Mouse (Mus musculus) Patski (cell line): ENCODE results near the gene Dapk1. TPM values are rescaled to one million over a fixed set of nuclear protein-coding genes. Genes with fewer than 3 reads are reported as not detected.
A peak's percentile ranks its signal among the peaks of the same experiment; 100 is the strongest.
"Not testable (repeated sequence)": the region's sequence is repeated elsewhere in the genome, so short reads cannot be mapped to it uniquely, and the experiment has no call there.

Experiments
- ATAC-seq: fragments of 100-300 bp; one replicate; pipeline ENCODE4 v1.8.0; 2021
- CTCF ChIA-PET: fragments of 350-600 bp; sonication (Branson Sonifier 250); formaldehyde crosslinking; loops from one replicate; lab custom pipeline; 2022; ENCODE audit warnings: inconsistent platforms; lab: Charles Lee
- POLR2A ChIA-PET: fragments of 350-600 bp; sonication (Branson Sonifier 250); formaldehyde crosslinking; loops from one replicate; lab custom pipeline; 2022; ENCODE audit warnings: antibody characterized with exemption, inconsistent platforms; lab: Charles Lee
- DNase-seq: peaks from one replicate; pipeline ENCODE4 v3.0.0-alpha.2; 2011; ENCODE audit warnings: low read depth, low spot score
- H3K27me3 ChIP-seq: fragments of 371-371 bp; one replicate; pipeline ENCODE4 v1.5.1; 2021
- CTCF ChIP-seq: fragments of 100-300 bp; IDR thresholded peaks from one replicate; pipeline ENCODE4 v1.5.1; 2021
- in situ Hi-C: fragments of 300-500 bp; cut with MboI; formaldehyde crosslinking; loops from 3 replicates; pipeline ENCODE4 v1.11.1; 2018; ENCODE audit warnings: low pct_unique_long_range_greater_than_20kb, mixed read lengths
- polyA plus RNA-seq: library from polyadenylated mRNA; unstranded; gene quantifications from one replicate; pipeline ENCODE4 v1.2.3, GENCODE M21; 2021

Gene Dapk1
- polyA plus RNA-seq, 1 experiment from 2014 or later, result 38.8 TPM

DNA sequence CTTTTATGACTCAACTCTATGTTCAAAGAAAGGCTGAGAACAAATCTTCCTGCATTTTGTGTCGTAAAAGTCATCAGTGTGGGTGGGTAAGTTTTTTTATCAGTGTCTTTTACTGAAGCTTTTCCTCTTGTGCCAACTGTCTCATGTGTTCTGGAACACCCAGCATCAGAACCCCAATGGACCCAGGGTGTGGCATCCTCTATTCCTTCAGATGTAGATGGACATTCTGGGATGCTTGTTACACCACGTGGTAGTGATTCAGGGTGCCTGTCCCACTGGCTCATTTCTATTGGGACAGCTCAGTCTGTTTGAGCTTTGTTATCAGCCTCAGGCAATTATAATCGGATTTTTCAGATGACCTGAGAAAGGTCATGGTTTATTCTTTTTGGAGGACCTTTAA is 6.9 kb upstream of the Dapk1 start:
- ChIA-PET POLR2A (no interaction called here), CTCF (interaction anchor here (1.2 kb wide), 1 partner anchor 151 kb away, joined by 3 read pairs; no protein-coding TSS in a partner anchor)
- DNase-seq (no peak), ATAC-seq (no peak)
- no peak for TF ChIP-seq CTCF
- H3K27me3 ChIP-seq, result no peaks in the 10 kb centered on the region
- in situ Hi-C loops, result loop anchor here (25.0 kb wide), 1 partner anchor 642 kb away; no protein-coding TSS in a partner anchor

DNA sequence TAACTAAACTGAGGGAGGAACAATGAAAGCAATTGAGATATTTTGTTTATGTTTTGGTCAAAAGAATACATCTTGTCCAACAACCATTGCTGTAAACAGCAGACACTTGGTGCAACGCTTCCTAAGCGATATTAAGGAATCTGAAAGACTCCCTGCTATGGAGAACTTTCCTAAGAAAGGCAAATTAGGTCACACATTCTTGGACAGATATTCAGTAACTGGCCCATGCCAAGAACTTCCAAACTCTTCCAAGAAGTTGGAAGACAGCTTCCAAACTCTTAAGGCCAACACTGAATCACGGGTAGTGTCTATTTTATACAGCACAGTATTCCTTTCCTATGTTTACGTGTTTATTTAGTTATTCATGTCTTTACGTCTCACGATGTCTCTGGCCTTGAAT is 6.2 kb upstream of the Dapk1 start:
- in situ Hi-C loops, result loop anchor here (25.0 kb wide), 1 partner anchor 642 kb away; no protein-coding TSS in a partner anchor
- DNase-seq, result no peak
- CTCF ChIA-PET, result no interaction called here
- H3K27me3 ChIP-seq, result no peaks in the 10 kb centered on the region
- no peak for TF ChIP-seq CTCF
- POLR2A ChIA-PET, result no interaction called here
- no peak for ATAC-seq

DNA sequence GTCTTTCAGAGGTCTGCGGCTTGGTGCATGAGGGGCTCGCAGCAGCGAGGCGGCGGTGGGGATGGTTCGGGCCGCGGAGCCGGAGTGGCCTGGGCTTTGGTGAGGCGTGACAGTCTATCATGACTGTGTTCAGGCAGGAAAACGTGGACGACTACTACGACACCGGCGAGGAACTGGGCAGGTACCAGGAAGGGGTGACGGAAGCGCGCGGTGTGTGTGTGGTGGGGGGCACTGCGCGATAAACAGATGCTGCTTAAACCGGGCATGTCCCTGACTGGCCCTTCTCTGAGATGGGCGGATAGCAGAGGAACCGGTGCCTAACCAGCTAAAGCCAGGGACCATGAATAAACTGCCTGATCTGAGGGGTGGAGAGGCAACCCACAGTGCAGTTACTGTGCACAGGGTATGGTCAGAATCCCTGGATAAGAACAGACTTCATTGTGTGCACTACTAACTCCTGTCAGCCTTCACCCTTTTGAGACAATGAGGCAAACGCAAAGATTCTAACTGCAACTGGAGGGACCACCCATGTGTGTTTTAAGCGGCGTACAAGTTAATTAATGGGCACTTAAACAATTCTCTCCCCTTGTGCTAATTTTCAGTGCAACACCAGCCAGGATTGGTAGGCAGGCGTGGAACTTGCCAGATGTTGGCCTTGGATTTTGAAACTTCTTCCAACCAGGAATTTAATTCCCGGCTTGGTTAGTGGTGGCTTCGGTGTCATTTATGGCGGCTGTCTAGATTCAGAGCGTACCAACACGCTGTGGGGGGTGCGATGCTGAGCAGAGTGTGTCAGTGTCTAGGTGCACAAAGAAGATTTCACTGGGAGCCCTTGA is 887 bp downstream of the Dapk1 start:
- DNase-seq, result no peak
- in situ Hi-C loops, result loop anchor here (5.0 kb wide), 2 partner anchors 120 to 135 kb away; no protein-coding TSS in a partner anchor
- TF ChIP-seq CTCF, result no peak
- ATAC-seq, result peak; percentile 51
- H3K27me3 ChIP-seq, result no peaks in the 10 kb centered on the region
- ChIA-PET POLR2A (interaction anchor here (0.8 to 1.5 kb wide), 2 partner anchors 8 to 22 kb away, joined by 3 to 6 read pairs; no protein-coding TSS in a partner anchor), CTCF (interaction anchor here (1.4 to 7.2 kb wide), 5 partner anchors 14 to 142 kb away, joined by 4 to 55 read pairs (median 20); no protein-coding TSS in a partner anchor)

DNA sequence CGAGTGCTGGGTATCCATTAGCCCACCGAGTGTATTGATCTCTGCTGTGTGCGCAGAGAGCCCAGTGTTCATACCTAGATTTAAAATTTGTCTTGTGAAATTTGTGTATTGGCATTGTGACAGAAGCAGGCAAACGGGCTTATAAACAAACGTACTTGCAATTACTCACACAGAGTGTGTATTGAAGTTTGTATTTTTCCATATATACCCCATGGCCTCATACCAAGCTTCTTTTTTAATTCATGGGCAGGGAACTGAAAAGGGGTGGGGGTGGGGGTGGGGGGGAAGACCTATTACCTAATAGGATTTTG is 1.5 kb downstream of the Dapk1 start:
- no peaks in the 10 kb centered on the region for H3K27me3 ChIP-seq
- ChIA-PET CTCF (interaction anchor here (1.4 to 7.2 kb wide), 3 partner anchors 10 to 141 kb away, joined by 3 to 55 read pairs (median 5); no protein-coding TSS in a partner anchor), POLR2A (interaction anchor here (0.9 kb wide), 1 partner anchor 22 kb away, joined by 6 read pairs; no protein-coding TSS in a partner anchor)
- no peak for TF ChIP-seq CTCF
- DNase-seq (no peak), ATAC-seq (no peak)
- in situ Hi-C loops, result loop anchor here (5.0 kb wide), 2 partner anchors 121 to 134 kb away; no protein-coding TSS in a partner anchor

DNA sequence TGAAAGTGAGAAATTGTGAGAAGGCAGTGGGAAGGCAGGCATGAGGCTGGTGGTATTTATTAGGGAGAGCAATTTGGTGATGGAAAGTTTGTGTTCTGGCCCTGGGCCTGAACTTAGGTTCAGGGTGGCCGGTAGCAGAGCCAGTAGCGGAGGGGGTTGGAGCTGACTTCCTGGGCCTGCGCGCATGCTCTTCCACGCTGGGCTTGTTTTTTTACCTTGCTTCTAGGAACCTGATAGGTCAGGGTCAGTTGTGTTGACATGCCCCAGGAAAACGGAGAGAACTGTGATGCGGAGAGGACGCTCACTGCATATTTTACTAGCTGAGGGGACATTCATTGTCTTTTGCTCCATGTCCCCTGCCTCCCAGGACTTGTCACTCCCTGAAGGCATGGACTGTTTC is 5.7 kb downstream of the Dapk1 start:
- POLR2A ChIA-PET, result no interaction called here

DNA sequence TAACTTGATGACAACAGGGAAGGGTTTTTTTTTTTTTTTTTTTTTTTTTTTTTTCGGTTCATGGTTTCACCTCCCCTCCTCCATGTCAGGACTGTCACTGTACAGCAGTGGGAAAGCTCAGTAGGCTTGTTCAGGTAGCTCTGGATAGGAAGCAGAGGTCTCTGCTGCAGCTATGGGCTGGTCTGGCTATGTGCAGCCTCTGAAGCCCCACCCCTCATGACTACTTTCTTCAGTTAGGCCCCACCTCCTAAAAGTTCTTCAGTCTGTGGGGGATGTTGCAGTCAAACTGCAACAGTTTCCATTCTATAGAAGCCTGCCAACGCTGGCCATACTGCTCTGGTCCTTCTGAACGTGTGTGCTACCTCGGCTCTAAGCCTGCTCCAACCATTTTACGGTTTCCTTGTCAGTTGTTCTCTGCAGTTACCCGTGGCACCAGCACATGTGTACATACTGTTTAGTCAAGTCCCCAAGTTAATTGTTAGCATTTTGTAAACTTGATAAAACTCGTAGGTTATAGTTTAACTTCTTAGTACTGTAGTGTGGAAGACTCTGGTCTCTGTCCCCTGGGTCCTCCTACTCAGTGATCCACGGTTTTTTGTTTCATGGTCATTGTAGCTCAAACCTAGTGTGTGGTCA is 6.8 kb downstream of the Dapk1 start:
- ATAC-seq (peak; percentile 31), DNase-seq (no peak)
- TF ChIP-seq CTCF, result no peak
- in situ Hi-C loops, result no loop called here
- ChIA-PET POLR2A (no interaction called here), CTCF (interaction anchor here (1.9 to 2.4 kb wide), 2 partner anchors 130 to 138 kb away, joined by 4 to 7 read pairs; no protein-coding TSS in a partner anchor)
- H3K27me3 ChIP-seq, result no peaks in the 10 kb centered on the region

More for the DNA sequence above, 5.7 kb downstream of the Dapk1 start:
- CTCF ChIA-PET, result no interaction called here
- DNase-seq (no peak), ATAC-seq (no peak)
- in situ Hi-C loops, result no loop called here
- H3K27me3 ChIP-seq, result no peaks in the 10 kb centered on the region
- no peak for TF ChIP-seq CTCF

DNA sequence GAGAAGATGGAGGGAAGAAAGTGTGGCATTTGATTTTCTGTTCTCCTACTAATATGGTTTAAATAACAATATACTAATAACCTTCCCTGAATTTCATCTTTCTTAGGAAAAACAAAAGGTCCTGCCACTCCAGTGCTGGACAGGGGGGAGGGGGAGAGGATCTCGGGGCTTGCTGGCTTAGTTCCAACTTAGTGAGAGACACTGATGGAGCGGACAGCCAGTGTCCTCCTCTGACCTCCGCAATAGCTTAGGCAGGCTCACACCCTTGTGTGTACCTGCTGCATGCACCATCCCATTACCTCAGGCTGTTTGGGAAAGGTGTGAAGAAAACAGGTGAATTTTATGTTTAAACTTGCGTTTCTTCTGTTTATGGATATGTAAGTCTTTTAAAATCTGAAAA is 7.5 kb downstream of the Dapk1 start:
- H3K27me3 ChIP-seq, result no peaks in the 10 kb centered on the region
- ChIA-PET POLR2A (interaction anchor here (0.7 to 1.2 kb wide), 2 partner anchors 108 to 129 kb away, joined by 3 read pairs; no protein-coding TSS in a partner anchor), CTCF (interaction anchor here (1.9 to 2.4 kb wide), 2 partner anchors 130 to 137 kb away, joined by 4 to 7 read pairs; no protein-coding TSS in a partner anchor)
- ATAC-seq (no peak), DNase-seq (no peak)
- TF ChIP-seq CTCF, result no peak
- in situ Hi-C loops, result no loop called here

DNA sequence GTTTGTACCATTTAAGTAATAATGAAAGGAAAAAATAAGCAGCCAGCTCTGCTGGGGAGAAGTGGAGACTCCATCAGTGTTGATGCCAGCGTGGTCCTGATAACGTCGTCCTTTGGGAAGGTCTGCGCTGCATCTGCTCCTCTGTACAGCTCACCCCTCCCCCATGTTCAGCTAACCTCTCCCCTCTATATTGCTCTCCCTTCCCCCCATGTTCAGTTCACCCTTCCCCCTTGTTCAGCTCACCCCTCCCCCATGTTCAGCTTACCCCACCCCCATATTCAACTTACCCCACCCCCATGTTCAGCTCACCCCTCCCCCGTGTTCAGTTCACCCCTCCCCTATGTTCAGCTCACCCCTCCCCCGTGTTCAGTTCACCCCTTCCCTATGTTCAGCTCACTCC is 8.8 kb downstream of the Dapk1 start:
- ChIA-PET CTCF (interaction anchor here (2.4 kb wide), 1 partner anchor 128 kb away, joined by 7 read pairs; no protein-coding TSS in a partner anchor), POLR2A (interaction anchor here (0.7 to 1.2 kb wide), 3 partner anchors 9 to 731 kb away, joined by 3 read pairs; partner anchors contain the start of gene Dapk1)
- no peaks in the 10 kb centered on the region for H3K27me3 ChIP-seq
- TF ChIP-seq CTCF, result no peak
- ATAC-seq, result no peak
- DNase-seq, result no peak
- in situ Hi-C loops, result no loop called here

DNA sequence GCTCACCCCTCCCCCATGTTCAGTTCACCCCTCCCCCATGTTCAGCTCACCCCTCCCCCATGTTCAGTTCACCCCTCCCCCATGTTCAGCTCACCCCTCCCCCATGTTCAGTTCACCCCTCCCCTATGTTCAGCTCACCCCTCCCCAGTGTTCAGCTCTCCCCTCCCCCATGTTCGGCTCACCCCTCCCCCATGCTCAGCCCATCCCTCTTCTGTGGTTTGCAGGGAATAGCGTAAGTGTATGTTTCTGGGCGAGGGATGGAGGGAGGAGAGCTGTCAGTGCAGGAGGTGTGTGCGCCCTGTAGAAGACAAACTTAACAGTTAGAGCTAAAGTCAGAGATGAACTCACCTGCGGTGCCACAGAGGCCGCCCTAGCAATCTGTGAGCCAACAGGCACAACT is 9.2 kb downstream of the Dapk1 start:
- in situ Hi-C loops, H3K27me3 ChIP-seq, ATAC-seq, CTCF ChIA-PET, DNase-seq: not testable (repeated sequence)
- POLR2A ChIA-PET, result interaction anchor here (0.7 to 0.9 kb wide), 2 partner anchors 9 to 731 kb away, joined by 3 read pairs; partner anchors contain the start of gene Dapk1

DNA sequence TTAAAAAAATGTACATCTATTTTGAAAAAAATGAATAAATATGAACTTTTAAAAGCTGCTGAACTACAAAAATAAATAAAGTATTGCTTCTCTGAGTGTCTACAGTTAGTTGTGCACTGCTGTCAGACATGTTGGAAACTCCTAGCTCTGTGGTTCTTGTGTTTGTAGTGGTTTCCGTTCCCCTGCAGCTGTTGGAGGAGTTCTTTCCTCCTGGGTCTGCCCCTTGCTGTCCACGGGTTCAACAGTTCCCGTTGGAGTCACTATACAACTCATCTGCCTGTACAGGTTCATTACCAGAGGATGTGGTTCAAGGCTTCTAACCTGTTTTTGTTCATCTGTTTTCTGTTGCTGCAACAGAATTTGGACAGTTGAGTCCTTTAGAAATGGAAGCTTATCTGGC is 10.4 kb downstream of the Dapk1 start:
- no peak for DNase-seq
- CTCF ChIA-PET, result interaction anchor here (0.7 to 1.4 kb wide), 3 partner anchors 8 to 146 kb away, joined by 3 read pairs; no protein-coding TSS in a partner anchor
- ATAC-seq, result no peak
- in situ Hi-C loops, result no loop called here
- POLR2A ChIA-PET, result no interaction called here
- no peak for TF ChIP-seq CTCF
- H3K27me3 ChIP-seq, result no peaks in the 10 kb centered on the region
